Comparison of ENCODE assay signal across 19 mouse cellular contexts in genomic region chr10:78485369-78485768, GRCm38 (mm10). TPM values are rescaled to one million over a fixed set of nuclear protein-coding genes. Genes with fewer than 3 reads are reported as not detected.
"Had no signal": no experiment of that assay in that cellular context is flagged by ENCODE, and none has a peak within 500 bp of the region (broad histone marks: within the 10 kb centered on the region; RNA-seq: fewer than 3 reads in every experiment).

No protein-coding gene starts in this region.

RNA-seq across cellular contexts. Expression of gene Olfr1358, which starts 31.9 kb away (rescaled TPM):
- polyA plus RNA-seq: cortical plate, adult 2 months; embryonic facial prominence, embryonic 10.5 days; embryonic facial prominence, embryonic 11.5 days; embryonic facial prominence, embryonic 12.5 days; embryonic facial prominence, embryonic 13.5 days; embryonic facial prominence, embryonic 14.5 days; embryonic facial prominence, embryonic 15.5 days; erythroblast, embryonic 14.5 days; forebrain, embryonic 10.5 days; forebrain, embryonic 11.5 days; forebrain, embryonic 12.5 days; forebrain, embryonic 13.5 days; forebrain, embryonic 14.5 days; forebrain, embryonic 15.5 days; forebrain, embryonic 16.5 days; forebrain, postnatal 0 days; frontal cortex, adult 2 months; gonadal fat pad, adult 2 months; heart, adult 2 months had no signal
